Mouse (Mus musculus) macrophage (primary cell): Measurements from ENCODE around the gene Sap18b. TPM values are rescaled to one million over a fixed set of nuclear protein-coding genes. Genes with fewer than 3 reads are reported as not detected.

Source experiments
- polyA plus RNA-seq: library from polyadenylated mRNA; stranded (reverse); fragments of 250-400 nt; gene quantifications from 3 replicates; pipeline ENCODE4 v1.2.4, GENCODE M21; 2018; ENCODE audit warnings: inconsistent platforms

Sap18b gene
- polyA plus RNA-seq, 1 experiment from 2014 or later: 116 TPM

Other genes starting within 250 kb of the Sap18b start
- gene Prss54, start 249.0 kb upstream of the Sap18b start, polyA plus RNA-seq: not detected in 3 replicates
- gene Gins3, start 191.9 kb upstream of the Sap18b start, polyA plus RNA-seq: 2.6 to 4.4 TPM (median 2.6 TPM) in 3 replicates
- 0.12 to 0.73 TPM in 2 of 3 replicates, not detected in the other for gene Ndrg4, start 148.4 kb upstream of the Sap18b start, polyA plus RNA-seq
- gene Setd6, start 109.5 kb upstream of the Sap18b start, polyA plus RNA-seq: 9.0 to 20.4 TPM (median 10.3 TPM) in 3 replicates
- gene Cnot1, start 17.9 kb upstream of the Sap18b start, polyA plus RNA-seq: 44.6 to 69.6 TPM (median 63.8 TPM) in 3 replicates
- gene Slc38a7, start 28.2 kb downstream of the Sap18b start, polyA plus RNA-seq: 39.9 to 62.1 TPM (median 57.0 TPM) in 3 replicates
- 43.6 to 79.3 TPM (median 70.6 TPM) in 3 replicates for gene Got2, start 63.2 kb downstream of the Sap18b start, polyA plus RNA-seq